Mouse (Mus musculus): ENCODE data around the gene Arvcf. TPM values are rescaled to one million over a fixed set of nuclear protein-coding genes. Genes with fewer than 3 reads are reported as not detected.
A peak's percentile ranks its signal among the peaks of the same experiment; 100 is the strongest.

The Arvcf gene
- polyA plus RNA-seq, 1 experiment = 17.1 TPM

DNA sequence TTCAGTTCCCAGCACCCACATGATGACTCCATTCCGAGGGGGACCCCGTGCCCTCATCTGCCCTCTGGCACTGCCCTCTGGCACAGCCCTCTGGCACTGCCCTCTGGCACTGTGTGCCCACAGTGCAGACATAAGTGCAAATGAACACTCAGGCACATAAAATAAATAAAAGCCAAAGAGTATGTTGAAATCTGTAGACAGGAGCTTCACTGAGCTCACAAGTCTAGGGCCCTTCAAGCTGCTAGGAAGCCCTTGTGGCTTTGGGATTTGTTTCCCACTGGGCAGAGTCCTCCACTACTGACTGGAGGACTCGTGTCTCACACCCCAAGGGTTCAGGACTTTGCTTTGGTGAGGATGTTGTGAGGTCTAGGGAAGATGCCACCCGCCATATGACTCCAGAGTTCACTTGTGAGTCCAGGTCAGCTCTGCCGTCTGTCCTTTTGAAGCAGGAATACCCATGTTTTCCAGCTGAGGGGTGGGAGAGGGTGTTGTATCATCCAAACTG, 80.1 kb downstream of the Arvcf start:
- Histone ChIP-seq H3K4me3 (ENCODE audit: low read depth, low read length) (no peak overlapping the region), H3K27me3 (ENCODE audit: control insufficient read depth, insufficient read depth, low read length) (no peaks in the 10 kb centered on the region), H3K36me3 (ENCODE audit: control insufficient read depth, insufficient read depth, low read length) (0 out of 2 replicates have a peak, but pooled peaks cover 3% of the 10 kb centered on the region), H3K4me1 (ENCODE audit: control insufficient read depth, insufficient read depth, insufficient read length, low read length) (peaks cover 29% of the 10 kb centered on the region), H3K27ac (ENCODE audit: insufficient read depth, low read depth, low read length) (peak overlapping the region; percentile 69)
- 55% methylated on average over 5 of the region's 5 CpGs for WGBS
- no peak for TF ChIP-seq CTCF (IDR thresholded peaks at IDR 0.05; ENCODE audit: extremely low read depth, insufficient read length, insufficient replicate concordance, low read depth, low read length)
- TF ChIP-seq POLR2A (IDR thresholded peaks at IDR 0.05; ENCODE audit: low read depth, low read length) = no peak

DNA sequence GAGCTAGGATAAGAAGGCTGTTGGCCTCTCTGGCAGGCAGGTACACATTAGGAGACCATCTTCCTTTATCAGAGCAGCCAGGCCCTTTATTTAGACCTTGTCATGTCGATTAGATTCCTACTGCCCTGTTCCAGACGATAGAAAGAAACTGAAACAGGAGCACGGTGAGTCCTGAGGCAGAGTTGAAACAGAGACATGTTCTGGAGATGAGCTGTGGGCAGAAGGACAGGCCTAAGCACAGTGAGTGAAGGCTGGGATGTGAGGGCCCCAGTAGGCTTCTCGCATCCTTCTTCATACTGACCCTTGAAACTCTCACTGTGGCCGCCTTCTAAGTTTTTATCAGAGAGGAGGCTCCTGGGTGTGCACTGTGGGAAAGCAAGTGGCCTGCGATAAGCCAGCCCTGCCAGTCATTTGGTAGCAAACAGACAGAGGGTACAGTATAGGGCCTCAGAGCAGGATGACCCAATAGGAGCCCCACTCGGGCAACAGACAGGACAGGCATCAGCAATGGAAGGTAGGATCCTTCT, 80.6 kb downstream of the Arvcf start:
- peaks cover 29% of the 10 kb centered on the region for H3K4me1 ChIP-seq (ENCODE audit: control insufficient read depth, insufficient read depth, insufficient read length, low read length)
- TF ChIP-seq POLR2A (IDR thresholded peaks at IDR 0.05; ENCODE audit: low read depth, low read length) = no peak
- no peak for TF ChIP-seq CTCF (IDR thresholded peaks at IDR 0.05; ENCODE audit: extremely low read depth, insufficient read length, insufficient replicate concordance, low read depth, low read length)
- no peak overlapping the region for H3K4me3 ChIP-seq (ENCODE audit: low read depth, low read length)
- 36% methylated on average over 7 of the region's 7 CpGs for WGBS
- peak overlapping the region; percentile 69 for H3K27ac ChIP-seq (ENCODE audit: insufficient read depth, low read depth, low read length)
- H3K36me3 ChIP-seq (ENCODE audit: control insufficient read depth, insufficient read depth, low read length) = no peaks in the 10 kb centered on the region
- H3K27me3 ChIP-seq (ENCODE audit: control insufficient read depth, insufficient read depth, low read length) = no peaks in the 10 kb centered on the region

DNA sequence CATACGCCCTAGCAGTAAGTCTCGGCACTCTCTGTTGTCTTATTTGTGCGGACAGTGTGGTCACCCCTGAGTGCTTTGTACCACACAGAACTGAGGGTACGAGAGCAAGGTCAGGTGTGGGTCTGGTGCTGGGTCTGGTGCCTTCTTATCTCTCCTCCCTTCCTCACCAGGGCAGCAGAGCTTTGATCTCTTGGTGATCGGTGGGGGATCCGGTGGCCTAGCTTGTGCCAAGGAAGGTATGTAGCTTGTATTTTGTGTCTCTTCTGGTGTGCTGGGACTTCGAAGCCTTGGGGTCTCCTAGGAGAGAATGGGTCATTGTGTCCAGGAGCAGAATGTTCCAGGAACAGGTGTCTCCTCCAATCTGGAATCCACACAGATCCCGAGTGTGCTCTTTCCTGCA, 81.7 kb downstream of the Arvcf start:
- Histone ChIP-seq H3K36me3 (ENCODE audit: control insufficient read depth, insufficient read depth, low read length) (no peaks in the 10 kb centered on the region), H3K4me1 (ENCODE audit: control insufficient read depth, insufficient read depth, insufficient read length, low read length) (peaks cover 29% of the 10 kb centered on the region), H3K27me3 (ENCODE audit: control insufficient read depth, insufficient read depth, low read length) (no peaks in the 10 kb centered on the region), H3K4me3 (ENCODE audit: low read depth, low read length) (no peak overlapping the region), H3K27ac (ENCODE audit: insufficient read depth, low read depth, low read length) (peak overlapping the region; percentile 69; the same call in 1 of the 2 replicates)
- 65% methylated on average over 8 of the region's 8 CpGs for WGBS
- TF ChIP-seq POLR2A (IDR thresholded peaks at IDR 0.05; ENCODE audit: low read depth, low read length) (no peak), CTCF (IDR thresholded peaks at IDR 0.05; ENCODE audit: extremely low read depth, insufficient read length, insufficient replicate concordance, low read depth, low read length) (no peak)

DNA sequence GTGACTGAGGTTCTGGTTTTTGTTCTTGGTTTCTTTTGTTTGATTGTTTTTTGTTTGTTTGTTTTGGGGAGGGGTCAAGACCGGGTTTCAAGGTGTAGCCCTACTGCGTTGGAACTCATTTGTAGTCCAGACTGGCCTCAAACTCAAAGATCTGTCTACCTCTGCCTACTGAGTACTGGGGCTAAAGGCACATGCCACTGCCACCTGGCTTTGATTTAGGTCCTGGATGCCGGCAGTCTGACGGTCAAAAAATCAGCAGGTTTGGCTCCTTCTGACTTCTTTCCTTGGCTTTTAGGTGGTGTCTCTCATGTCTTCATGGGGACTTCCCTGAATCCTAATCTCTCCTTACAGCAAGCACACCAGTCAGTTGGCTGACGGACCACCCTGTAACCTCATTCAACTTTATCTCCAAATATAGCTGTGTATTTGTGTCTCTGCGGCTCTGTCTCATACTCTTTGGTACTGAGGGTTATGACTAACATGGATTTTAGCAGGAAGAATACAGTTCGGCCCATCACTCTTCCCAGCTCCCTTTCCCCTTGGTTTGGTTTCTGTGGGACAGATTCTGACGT, 82.7 kb downstream of the Arvcf start:
- Histone ChIP-seq H3K27me3 (ENCODE audit: control insufficient read depth, insufficient read depth, low read length) (no peaks in the 10 kb centered on the region), H3K4me3 (ENCODE audit: low read depth, low read length) (no peak overlapping the region), H3K36me3 (ENCODE audit: control insufficient read depth, insufficient read depth, low read length) (no peaks in the 10 kb centered on the region), H3K27ac (ENCODE audit: insufficient read depth, low read depth, low read length) (no peak overlapping the region), H3K4me1 (ENCODE audit: control insufficient read depth, insufficient read depth, insufficient read length, low read length) (peaks cover 28% of the 10 kb centered on the region)
- TF ChIP-seq CTCF (IDR thresholded peaks at IDR 0.05; ENCODE audit: extremely low read depth, insufficient read length, insufficient replicate concordance, low read depth, low read length) (no peak), POLR2A (IDR thresholded peaks at IDR 0.05; ENCODE audit: low read depth, low read length) (no peak)
- 67% methylated on average over 8 of the region's 8 CpGs for WGBS

DNA sequence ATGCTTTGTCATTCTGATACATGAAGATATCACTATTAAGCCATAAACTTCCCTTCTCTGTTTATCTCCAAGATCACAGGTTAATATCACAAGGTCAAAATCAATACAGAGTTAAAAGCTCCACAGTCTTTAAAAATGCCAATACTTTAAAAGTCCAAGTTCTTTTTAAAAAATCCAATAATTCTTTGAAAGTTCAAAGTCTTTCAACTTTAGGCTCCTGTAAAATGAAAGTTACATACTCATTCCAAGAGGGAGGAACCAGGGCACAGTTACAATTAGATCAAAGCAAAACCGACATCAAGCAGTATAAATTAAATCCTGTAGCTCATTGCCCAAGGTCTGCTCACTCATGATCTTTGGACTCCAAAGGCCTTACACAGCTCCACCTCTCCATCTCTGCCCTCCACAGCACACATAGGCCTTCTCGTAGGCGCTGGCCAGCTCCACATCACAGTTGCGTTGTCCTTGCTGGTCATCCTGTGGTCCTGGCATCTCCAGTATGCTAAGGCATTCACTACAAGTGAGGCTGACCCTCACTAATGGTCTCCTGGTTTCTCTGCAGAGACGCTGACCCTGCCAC, 85.4 kb downstream of the Arvcf start:
- Histone ChIP-seq H3K36me3 (ENCODE audit: control insufficient read depth, insufficient read depth, low read length) (no peaks in the 10 kb centered on the region), H3K27ac (ENCODE audit: insufficient read depth, low read depth, low read length) (peak overlapping the region; percentile 76), H3K4me3 (ENCODE audit: low read depth, low read length) (no peak overlapping the region), H3K27me3 (ENCODE audit: control insufficient read depth, insufficient read depth, low read length) (no peaks in the 10 kb centered on the region), H3K4me1 (ENCODE audit: control insufficient read depth, insufficient read depth, insufficient read length, low read length) (peaks cover 21% of the 10 kb centered on the region)
- 25% methylated on average over 5 of the region's 5 CpGs for WGBS
- TF ChIP-seq POLR2A (IDR thresholded peaks at IDR 0.05; ENCODE audit: low read depth, low read length) = no peak
- no peak for TF ChIP-seq CTCF (IDR thresholded peaks at IDR 0.05; ENCODE audit: extremely low read depth, insufficient read length, insufficient replicate concordance, low read depth, low read length)

DNA sequence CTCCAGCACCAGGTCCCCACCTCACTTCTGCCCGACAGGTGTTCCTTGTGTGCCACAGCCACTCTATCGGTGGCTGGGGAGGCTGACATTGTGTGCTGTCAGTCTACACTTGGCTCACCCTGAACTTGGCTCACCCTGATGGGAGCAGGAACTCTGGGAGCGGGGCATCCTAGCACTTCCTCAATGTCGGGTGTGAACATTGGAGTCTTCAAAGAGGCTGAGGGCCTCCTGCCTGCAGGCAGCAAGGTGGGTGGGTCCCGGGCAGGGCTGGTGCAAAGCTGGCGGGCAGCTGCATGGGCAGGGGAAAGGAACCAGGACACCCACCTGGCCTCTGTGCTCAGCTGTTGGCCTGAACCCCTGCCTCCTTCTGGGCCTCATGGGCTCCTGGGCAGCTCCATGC, 88.1 kb downstream of the Arvcf start:
- Histone ChIP-seq H3K4me3 (ENCODE audit: low read depth, low read length) (no peak overlapping the region), H3K36me3 (ENCODE audit: control insufficient read depth, insufficient read depth, low read length) (no peaks in the 10 kb centered on the region; the same call in 1 of the 2 replicates), H3K4me1 (ENCODE audit: control insufficient read depth, insufficient read depth, insufficient read length, low read length) (peaks cover 12% of the 10 kb centered on the region), H3K27ac (ENCODE audit: insufficient read depth, low read depth, low read length) (no peak overlapping the region), H3K27me3 (ENCODE audit: control insufficient read depth, insufficient read depth, low read length) (no peaks in the 10 kb centered on the region)
- TF ChIP-seq CTCF (IDR thresholded peaks at IDR 0.05; ENCODE audit: extremely low read depth, insufficient read length, insufficient replicate concordance, low read depth, low read length) (no peak), POLR2A (IDR thresholded peaks at IDR 0.05; ENCODE audit: low read depth, low read length) (no peak)
- WGBS = 29% methylated on average over 6 of the region's 6 CpGs

DNA sequence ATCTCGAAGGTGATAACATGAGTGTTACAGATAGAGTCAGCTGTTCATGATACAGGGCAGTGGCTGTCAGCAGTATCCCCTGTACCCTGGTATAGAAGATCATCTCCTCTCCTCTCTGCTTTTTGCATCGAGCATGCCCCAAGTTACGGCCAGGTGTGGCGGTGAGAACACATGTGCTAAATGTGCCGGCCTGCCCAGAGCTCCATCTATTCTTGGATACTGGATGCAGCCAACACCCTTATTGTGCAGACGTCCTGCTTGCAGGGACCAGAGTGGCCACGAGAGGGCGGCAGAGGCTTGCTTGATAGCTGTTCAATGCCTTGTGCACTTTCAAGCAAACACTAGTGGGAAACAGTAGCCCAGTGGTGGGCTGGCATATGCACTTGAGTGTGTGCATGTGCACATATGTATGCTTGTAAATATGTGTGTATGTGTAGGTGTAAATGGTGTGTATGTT, 95.4 kb downstream of the Arvcf start:
- Histone ChIP-seq H3K36me3 (ENCODE audit: control insufficient read depth, insufficient read depth, low read length) (peaks cover 1% of the 10 kb centered on the region; the same call in 1 of the 2 replicates), H3K27me3 (ENCODE audit: control insufficient read depth, insufficient read depth, low read length) (no peaks in the 10 kb centered on the region), H3K27ac (ENCODE audit: insufficient read depth, low read depth, low read length) (no peak overlapping the region), H3K4me3 (ENCODE audit: low read depth, low read length) (no peak overlapping the region), H3K4me1 (ENCODE audit: control insufficient read depth, insufficient read depth, insufficient read length, low read length) (0 out of 2 replicates have a peak, but pooled peaks cover 2% of the 10 kb centered on the region)
- 10% methylated on average over 8 of the region's 8 CpGs for WGBS
- peak; percentile 99 for TF ChIP-seq CTCF (IDR thresholded peaks at IDR 0.05; ENCODE audit: extremely low read depth, insufficient read length, insufficient replicate concordance, low read depth, low read length)
- no peak for TF ChIP-seq POLR2A (IDR thresholded peaks at IDR 0.05; ENCODE audit: low read depth, low read length)

All from small intestine, adult 2 months (tissue).